Mouse (Mus musculus) liver, embryonic 13.5 days (tissue): ENCODE measurements around the gene Cphx2. TPM values are rescaled to one million over a fixed set of nuclear protein-coding genes. Genes with fewer than 3 reads are reported as not detected.
"Not testable (repeated sequence)": the region's sequence is repeated elsewhere in the genome, so short reads cannot be mapped to it uniquely, and the experiment has no call there.

Experiments
- ATAC-seq: fragments of 200-750 bp; cut with Nextera tagmentation; 2 replicates; pipeline ENCODE4 v1.8.0; 2017; ENCODE audit warnings: low read depth, mild to moderate bottlenecking, moderate number of reproducible peaks, moderate library complexity
- DNase-seq: peaks from one replicate; pipeline ENCODE4 v3.0.0; 2022
- H3K27ac ChIP-seq: fragments of 300-500 bp; sonication (generic); 2 replicates; pipeline ENCODE4 v1.5.1; 2015; ENCODE audit warnings: moderate library complexity, mild to moderate bottlenecking, inconsistent platforms
- H3K27me3 ChIP-seq: fragments of 300-500 bp; sonication (generic); 2 replicates; pipeline ENCODE4 v1.6.1; 2015; ENCODE audit warnings: mild to moderate bottlenecking, inconsistent platforms
- H3K36me3 ChIP-seq: fragments of 300-500 bp; sonication (generic); 2 replicates; pipeline ENCODE4 v1.6.1; 2015; ENCODE audit warnings: mild to moderate bottlenecking, inconsistent platforms
- H3K4me1 ChIP-seq: fragments of 300-500 bp; sonication (generic); replicated peaks from 2 replicates; pipeline ENCODE4 v1.6.1; 2015; ENCODE audit warnings: inconsistent platforms
- H3K4me2 ChIP-seq: fragments of 300-500 bp; sonication (generic); 2 replicates; pipeline ENCODE4 v1.6.1; 2015; ENCODE audit warnings: inconsistent platforms, mild to moderate bottlenecking, moderate library complexity
- H3K4me3 ChIP-seq: fragments of 300-500 bp; sonication (generic); replicated peaks from 2 replicates; pipeline ENCODE4 v1.5.1; 2015; ENCODE audit warnings: mild to moderate bottlenecking, inconsistent platforms
- H3K9ac ChIP-seq: fragments of 300-500 bp; sonication (generic); 2 replicates; pipeline ENCODE4 v1.6.1; 2015; ENCODE audit warnings: mild to moderate bottlenecking, inconsistent platforms
- H3K9me3 ChIP-seq: fragments of 300-500 bp; sonication (generic); replicated peaks from 2 replicates; pipeline ENCODE4 v1.6.1; 2016; ENCODE audit warnings: inconsistent platforms
- whole genome bisulfite sequencing: fragments of 180-500 bp; shearing (Covaris S2); methylation state at CpG from one replicate; pipeline ENCODE4 v1.1.7; 2015; ENCODE audit not compliant: insufficient replicate concordance; 5-methylcytosine and 5-hydroxymethylcytosine counted together
- polyA plus RNA-seq: library from polyadenylated mRNA; unstranded; fragments of >200 nt; fragmentation: Nextera tagmentation; extraction: Ambion mirVana; gene quantifications from 2 replicates; pipeline ENCODE4 v1.2.1, GENCODE M21; 2015

The Cphx2 gene
- not detected in 2 replicates for polyA plus RNA-seq

DNA sequence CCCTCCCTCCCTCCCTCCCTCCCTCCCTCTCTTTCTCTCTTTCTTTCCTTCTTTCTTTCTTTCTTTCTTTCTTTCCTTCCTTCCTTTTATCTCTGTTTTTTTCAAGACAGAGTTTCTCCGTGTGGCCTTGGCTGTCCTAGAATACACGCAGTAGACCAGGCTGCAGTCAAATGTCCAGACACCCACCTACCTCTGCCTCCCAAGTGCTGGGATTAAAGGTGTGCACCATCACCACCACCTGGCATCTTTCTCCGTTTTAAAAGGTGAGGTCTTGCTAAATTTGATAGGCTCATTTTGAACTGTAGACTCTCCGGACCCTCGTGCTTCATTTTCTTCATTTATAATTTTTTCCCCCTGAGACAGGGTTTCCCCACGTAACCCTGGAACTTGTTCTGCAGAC lies at the start of gene Cphx2:
TSS of gene Cphx2 (plus strand) at position 301 of the 400 bp plus-strand sequence.
- not testable (repeated sequence) for H3K27ac ChIP-seq, ATAC-seq, H3K27me3 ChIP-seq, H3K4me2 ChIP-seq, H3K4me3 ChIP-seq, DNase-seq, H3K9me3 ChIP-seq, H3K36me3 ChIP-seq, H3K4me1 ChIP-seq, H3K9ac ChIP-seq
- no CpG with 5 or more reads among the region's 6 CpGs for WGBS

DNA sequence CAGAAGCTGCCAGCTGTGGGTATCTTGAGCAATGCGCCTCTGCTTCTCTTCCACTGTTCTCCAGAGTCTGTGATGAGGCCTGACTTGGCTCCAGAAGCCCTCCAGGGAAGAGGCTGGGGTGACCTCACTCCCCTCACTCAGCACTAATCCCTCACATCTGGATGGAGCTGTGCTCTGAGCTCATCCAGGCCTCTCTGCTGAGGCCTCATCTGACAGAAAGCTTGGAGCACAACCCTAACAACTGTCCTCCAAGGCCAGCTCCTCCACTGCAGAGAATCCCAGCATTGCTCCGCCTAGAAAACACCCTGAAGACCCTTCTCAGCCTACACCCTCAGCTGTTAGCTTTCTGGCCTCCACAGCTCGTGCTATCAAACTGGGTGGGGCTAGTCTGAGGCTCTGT lies 47.0 kb upstream of the Cphx2 start:
- H3K27me3 ChIP-seq, H3K9ac ChIP-seq, H3K9me3 ChIP-seq, H3K4me3 ChIP-seq, H3K27ac ChIP-seq, ATAC-seq, H3K4me2 ChIP-seq, DNase-seq, H3K4me1 ChIP-seq, H3K36me3 ChIP-seq: not testable (repeated sequence)
- WGBS: no CpG with 5 or more reads among the region's 3 CpGs

DNA sequence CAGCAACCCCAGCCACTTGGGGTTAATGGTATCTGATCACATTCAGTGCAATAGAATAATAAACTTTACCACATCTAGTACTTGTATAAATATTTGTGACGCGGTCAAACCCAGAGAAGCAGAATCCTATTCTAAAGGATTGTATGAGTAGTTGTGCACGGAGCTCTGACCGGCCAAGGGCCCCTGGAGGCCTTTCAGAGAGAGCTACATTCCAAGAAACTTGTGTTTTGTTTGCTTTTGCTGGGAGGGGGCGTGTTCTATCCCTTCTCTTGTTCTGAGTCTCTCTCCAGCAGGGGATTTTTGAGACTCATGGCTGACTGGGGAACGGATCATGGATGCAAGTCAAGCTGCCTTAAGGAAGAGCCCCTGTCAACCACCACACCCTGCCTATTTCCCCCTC lies 45.9 kb upstream of the Cphx2 start:
- H3K4me2 ChIP-seq, H3K9ac ChIP-seq, H3K4me3 ChIP-seq, H3K36me3 ChIP-seq, DNase-seq, ATAC-seq, H3K27ac ChIP-seq, H3K4me1 ChIP-seq, H3K9me3 ChIP-seq, H3K27me3 ChIP-seq: not testable (repeated sequence)
- no CpG with 5 or more reads among the region's 6 CpGs for WGBS

DNA sequence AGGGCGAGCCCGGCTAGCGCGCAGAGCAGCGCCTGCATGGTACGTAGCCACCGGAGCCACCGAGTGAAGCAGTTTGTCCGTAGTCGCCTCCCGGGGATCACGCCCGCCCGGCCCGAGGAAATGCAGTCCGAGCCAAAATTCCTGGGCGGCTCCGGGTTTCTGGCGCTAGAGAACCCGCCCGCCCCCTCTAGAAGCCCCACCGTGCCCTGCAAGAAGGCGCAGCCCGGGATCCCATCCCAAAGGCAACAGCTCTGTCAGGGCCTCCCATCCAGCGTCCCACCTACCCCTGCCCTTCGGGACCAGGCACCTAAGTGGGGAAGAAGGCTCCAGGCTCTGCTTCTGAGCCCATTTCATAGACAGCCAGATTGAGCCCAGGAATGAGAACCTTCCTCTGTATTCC lies 38.7 kb upstream of the Cphx2 start, which contains the start of gene Gm9780:
TSS of gene Gm9780 (minus strand) at position 101 of the 400 bp plus-strand sequence.
- not testable (repeated sequence) for H3K36me3 ChIP-seq, H3K9ac ChIP-seq, H3K9me3 ChIP-seq, ATAC-seq, H3K4me1 ChIP-seq, H3K4me2 ChIP-seq, H3K27me3 ChIP-seq, H3K27ac ChIP-seq, DNase-seq, H3K4me3 ChIP-seq
- no CpG with 5 or more reads among the region's 26 CpGs for WGBS

DNA sequence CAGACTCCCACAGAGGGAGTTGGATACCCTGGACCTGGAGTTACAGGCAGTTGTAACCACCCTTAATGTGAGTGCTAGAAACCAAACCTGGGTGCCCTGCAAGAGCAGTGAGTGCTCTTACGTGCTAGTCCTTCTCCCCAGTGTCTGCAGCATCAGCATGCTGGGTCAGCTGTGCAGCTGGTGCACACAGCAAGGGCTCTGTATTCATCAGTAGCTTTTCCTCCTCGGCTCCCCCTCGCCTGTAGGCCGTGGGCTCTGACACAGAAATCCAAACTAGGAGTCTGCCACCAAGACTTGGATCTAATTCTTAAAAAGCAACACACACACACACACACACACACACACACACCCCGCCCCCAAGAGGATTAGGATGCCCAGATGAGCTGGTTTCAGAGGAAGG lies 36.3 kb upstream of the Cphx2 start:
- H3K4me3 ChIP-seq, DNase-seq, H3K9me3 ChIP-seq, ATAC-seq, H3K4me2 ChIP-seq, H3K4me1 ChIP-seq, H3K9ac ChIP-seq, H3K36me3 ChIP-seq, H3K27me3 ChIP-seq, H3K27ac ChIP-seq: not testable (repeated sequence)
- no CpG with 5 or more reads among the region's 5 CpGs for WGBS

DNA sequence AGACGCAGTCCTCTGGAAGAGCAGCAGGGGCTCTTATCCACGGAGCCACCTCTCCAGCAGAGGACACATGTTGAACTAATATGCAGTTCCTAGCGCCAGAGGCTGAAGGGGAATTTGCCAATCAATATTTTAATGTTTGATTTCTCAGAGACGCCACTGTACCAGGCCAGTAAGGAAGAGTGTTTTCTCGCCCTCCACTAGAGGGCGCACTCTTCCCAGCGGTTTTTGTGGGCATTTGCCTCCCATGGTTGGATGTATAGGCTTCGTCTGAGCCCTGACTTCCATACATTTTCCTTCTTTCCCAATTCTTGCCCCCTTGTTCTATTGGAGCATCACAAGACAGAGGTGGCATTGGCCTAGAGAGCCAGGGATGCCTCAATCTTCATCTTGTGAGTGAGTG lies 34.3 kb upstream of the Cphx2 start:
- not testable (repeated sequence) for H3K9me3 ChIP-seq, H3K27me3 ChIP-seq, H3K9ac ChIP-seq, H3K4me2 ChIP-seq, H3K36me3 ChIP-seq, ATAC-seq, H3K4me3 ChIP-seq, H3K27ac ChIP-seq, DNase-seq, H3K4me1 ChIP-seq
- no CpG with 5 or more reads among the region's 8 CpGs for WGBS

DNA sequence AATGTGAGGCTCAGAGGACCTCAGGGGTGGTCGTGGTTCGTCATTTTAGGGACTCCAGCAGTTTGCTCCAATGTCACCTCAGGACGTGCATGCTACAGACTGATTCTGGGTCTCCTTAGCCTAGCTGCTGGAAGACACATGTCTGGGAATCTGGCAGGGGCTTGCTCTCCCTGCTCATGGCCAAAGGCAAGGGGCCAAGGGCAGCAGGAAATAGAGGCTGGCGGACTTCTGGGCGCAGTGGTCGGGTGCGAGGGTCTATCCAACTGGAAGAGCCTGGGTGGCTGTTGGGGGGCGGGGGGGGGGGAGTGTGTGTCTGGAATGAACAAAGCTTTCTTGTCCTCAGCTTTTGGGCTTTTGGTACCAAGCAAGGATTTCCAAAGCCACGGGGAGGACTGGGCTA lies 32.5 kb upstream of the Cphx2 start:
- H3K36me3 ChIP-seq, H3K9me3 ChIP-seq, H3K9ac ChIP-seq, H3K4me1 ChIP-seq, H3K4me3 ChIP-seq, DNase-seq, H3K4me2 ChIP-seq, ATAC-seq, H3K27me3 ChIP-seq, H3K27ac ChIP-seq: not testable (repeated sequence)
- no CpG with 5 or more reads among the region's 9 CpGs for WGBS

DNA sequence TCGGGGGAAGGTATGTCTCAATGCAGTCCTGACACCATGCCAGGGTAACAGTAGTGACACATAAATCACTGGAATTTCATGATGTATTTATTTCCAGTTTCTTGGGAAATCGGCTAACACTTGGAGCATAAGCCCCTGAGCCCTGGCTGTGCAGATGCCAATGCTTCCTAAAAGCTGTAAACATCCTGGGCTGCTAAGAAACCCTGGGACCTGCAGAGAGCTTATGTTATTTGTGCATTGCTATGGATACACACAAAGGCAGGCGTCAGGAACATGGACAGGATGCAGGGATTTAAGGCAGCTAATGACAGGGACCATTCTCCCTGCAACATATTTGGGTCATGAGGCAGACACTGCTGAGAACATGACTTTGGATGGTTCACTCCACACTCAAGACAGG lies 23.1 kb upstream of the Cphx2 start:
- not testable (repeated sequence) for H3K4me1 ChIP-seq, DNase-seq, H3K9me3 ChIP-seq, H3K27me3 ChIP-seq, ATAC-seq, H3K36me3 ChIP-seq, H3K9ac ChIP-seq, H3K27ac ChIP-seq, H3K4me3 ChIP-seq, H3K4me2 ChIP-seq
- no CpG with 5 or more reads among the region's 3 CpGs for WGBS

DNA sequence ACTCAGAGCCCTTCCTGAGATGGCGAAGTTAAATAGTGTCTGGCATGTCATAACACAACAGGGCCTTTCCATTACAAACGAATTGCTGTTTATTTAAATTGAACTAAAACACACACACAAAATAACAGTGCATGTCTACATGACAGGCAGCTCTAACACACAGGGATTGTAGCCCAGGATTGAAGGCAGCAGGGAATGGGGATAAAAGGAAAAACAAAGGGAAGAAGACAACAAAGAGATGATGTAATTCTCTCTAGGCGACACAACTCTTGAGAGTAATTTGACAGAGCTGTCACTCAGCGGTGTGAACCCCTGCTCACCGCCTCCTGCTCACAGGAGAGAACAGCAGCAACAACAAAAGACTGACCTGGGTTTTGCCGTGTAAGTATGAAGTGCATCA lies 22.0 kb upstream of the Cphx2 start:
- not testable (repeated sequence) for H3K36me3 ChIP-seq, H3K9ac ChIP-seq, H3K27me3 ChIP-seq, DNase-seq, H3K4me2 ChIP-seq, H3K9me3 ChIP-seq, ATAC-seq, H3K27ac ChIP-seq, H3K4me1 ChIP-seq, H3K4me3 ChIP-seq
- no CpG with 5 or more reads among the region's 6 CpGs for WGBS

DNA sequence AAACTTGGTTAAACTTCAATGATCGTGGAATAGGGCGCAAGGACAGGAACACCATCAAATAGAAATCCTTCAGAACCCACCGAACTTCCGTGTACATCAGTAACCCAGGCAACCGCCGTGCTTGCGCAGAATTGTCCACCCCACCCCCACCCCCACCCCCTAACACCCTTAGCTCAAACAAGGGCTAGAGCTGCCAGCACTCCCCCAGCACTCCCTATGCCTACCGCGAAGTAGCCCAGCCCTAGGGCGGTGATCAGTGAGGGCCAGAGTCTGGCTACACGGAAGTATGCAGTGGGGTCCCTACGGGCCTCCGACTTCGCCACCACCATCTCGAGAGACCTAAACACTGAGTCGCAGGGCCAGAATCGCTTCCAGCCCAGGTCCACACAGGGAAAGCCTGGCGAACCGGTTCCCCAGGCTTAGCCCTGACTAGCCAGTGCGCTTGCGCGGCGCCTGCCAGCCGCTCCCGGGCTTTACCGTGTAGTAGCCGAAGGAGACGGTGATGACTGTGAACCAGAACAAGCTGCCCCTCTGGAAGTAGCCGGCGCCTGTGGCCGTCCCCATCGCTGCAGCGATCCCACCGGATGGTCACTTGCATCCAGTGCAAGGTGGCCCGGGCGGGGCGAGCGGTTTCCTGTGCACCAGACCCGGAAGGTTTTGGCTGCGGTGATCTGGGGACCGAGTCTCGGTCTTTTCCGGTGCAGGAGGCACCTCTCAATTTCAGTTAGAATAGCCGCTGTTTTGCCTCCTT lies 14.6 kb upstream of the Cphx2 start:
- H3K4me1 ChIP-seq: not testable (repeated sequence)
- WGBS: no CpG with 5 or more reads among the region's 44 CpGs

DNA sequence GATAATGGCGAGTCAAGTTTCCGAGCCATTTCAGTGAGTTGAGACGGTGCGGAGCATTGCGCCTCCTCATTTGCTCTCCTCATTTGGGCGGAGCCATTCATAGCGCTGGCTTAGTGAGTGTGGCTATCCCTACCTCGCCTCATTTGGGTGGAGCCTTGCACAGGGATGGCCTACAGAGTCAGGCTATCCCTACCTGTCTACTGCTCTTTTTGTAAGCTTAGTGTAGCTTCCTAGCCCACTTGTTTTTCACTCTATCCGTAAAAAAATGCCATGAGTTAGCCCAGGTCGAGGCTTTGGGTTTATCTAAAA lies 14.0 kb upstream of the Cphx2 start, which contains the start of gene Tmem254c:
TSS of gene Tmem254c (minus strand) at position 31 of the 309 bp plus-strand sequence.
- H3K9ac ChIP-seq, H3K9me3 ChIP-seq, H3K4me2 ChIP-seq, H3K4me3 ChIP-seq, H3K27me3 ChIP-seq, DNase-seq, H3K4me1 ChIP-seq, H3K27ac ChIP-seq, H3K36me3 ChIP-seq: not testable (repeated sequence)
- no CpG with 5 or more reads among the region's 10 CpGs for WGBS
- peak; percentile 89 for ATAC-seq

More for the DNA sequence above, 14.6 kb upstream of the Cphx2 start:
- H3K4me2 ChIP-seq, H3K36me3 ChIP-seq, H3K27ac ChIP-seq, H3K9me3 ChIP-seq, H3K9ac ChIP-seq, DNase-seq, H3K4me3 ChIP-seq, H3K27me3 ChIP-seq: not testable (repeated sequence)
- ATAC-seq: peak; percentile 73

DNA sequence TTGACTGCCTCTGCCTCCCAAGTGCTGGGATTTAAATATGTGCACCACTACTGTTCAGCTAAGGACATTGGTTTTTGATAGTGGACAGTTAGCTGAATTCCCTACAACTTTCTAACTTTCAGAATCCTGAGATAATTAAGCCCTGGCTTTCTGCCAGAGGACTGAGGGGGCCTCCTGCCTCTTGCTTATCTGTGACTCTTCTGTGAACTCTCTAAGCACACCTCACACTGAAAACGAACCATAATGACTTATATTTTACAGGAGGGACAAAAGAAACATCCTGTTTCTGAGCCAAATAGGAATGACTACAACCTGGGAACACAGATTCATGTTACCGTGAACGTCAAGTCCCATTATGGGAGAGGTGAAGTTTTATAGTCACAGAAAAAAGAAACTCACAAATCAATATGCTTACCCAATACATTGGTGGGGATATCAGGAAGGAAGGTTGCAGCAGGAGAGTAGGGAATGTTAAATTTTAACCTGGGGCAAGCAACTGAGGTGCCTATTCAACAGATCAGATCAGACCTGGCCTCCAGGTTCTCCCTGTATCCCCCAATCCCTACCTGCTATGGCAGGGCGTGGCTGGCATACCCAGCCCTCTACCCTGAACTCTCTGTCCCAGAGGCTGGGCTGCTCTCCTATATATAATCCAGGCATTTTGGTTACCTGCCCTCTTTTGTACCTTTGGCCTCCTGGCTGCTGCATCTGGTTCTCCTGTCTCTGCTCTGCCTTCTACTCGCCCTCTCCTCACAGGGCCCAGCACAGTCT lies 4.5 kb upstream of the Cphx2 start:
- DNase-seq, H3K4me3 ChIP-seq, H3K9ac ChIP-seq, H3K36me3 ChIP-seq, H3K27me3 ChIP-seq, H3K9me3 ChIP-seq, H3K4me1 ChIP-seq, H3K4me2 ChIP-seq, H3K27ac ChIP-seq: not testable (repeated sequence)
- ATAC-seq: peak; percentile 70
- WGBS: no CpG with 5 or more reads among the region's 5 CpGs
